Mouse (Mus musculus) bone marrow, adult 2 months (tissue): ENCODE data around the gene Sdsl.

Experiments used
- CTCF ChIP-seq: fragments of 200-500 bp; IDR thresholded peaks from 2 replicates; pipeline ENCODE4 v1.5.1; 2011; ENCODE audit warnings: low read length, control low read depth; ENCODE audit not compliant: control insufficient read depth, insufficient read depth
- POLR2A ChIP-seq: fragments of 200-500 bp; IDR thresholded peaks from 2 replicates; pipeline ENCODE4 v1.6.1; 2011; ENCODE audit warnings: low read depth, mild to moderate bottlenecking, control low read depth, low read length, borderline replicate concordance; ENCODE audit not compliant: control insufficient read depth

- TF ChIP-seq CTCF (no peak), POLR2A (no peak)
Measured at GRCm38 (mm10) chr5:120456253-120456652, 16.4 kb downstream of the Sdsl start.
